Mouse (Mus musculus) small intestine, adult 2 months (tissue): ENCODE results near the gene Zbtb2. TPM values are rescaled to one million over a fixed set of nuclear protein-coding genes. Genes with fewer than 3 reads are reported as not detected.

Experiments
- H3K27ac ChIP-seq: fragments of 200-500 bp; 2 replicates; pipeline ENCODE4 v1.5.1; 2012; ENCODE audit warnings: low read depth, low read length, control low read depth, inconsistent platforms; ENCODE audit not compliant: insufficient read depth
- H3K27me3 ChIP-seq: fragments of 200-500 bp; 2 replicates; pipeline ENCODE4 v1.6.1; 2012; ENCODE audit warnings: mild to moderate bottlenecking, moderate library complexity, low read length, inconsistent platforms; ENCODE audit not compliant: control insufficient read depth, insufficient read depth
- H3K36me3 ChIP-seq: fragments of 200-500 bp; 2 replicates; pipeline ENCODE4 v1.6.1; 2012; ENCODE audit warnings: mild to moderate bottlenecking, low read length, control low read depth, inconsistent platforms; ENCODE audit not compliant: control insufficient read depth, insufficient read depth
- H3K4me1 ChIP-seq: fragments of 200-500 bp; 2 replicates; pipeline ENCODE4 v1.6.1; 2012; ENCODE audit warnings: low read length, inconsistent platforms, mixed read lengths; ENCODE audit not compliant: control insufficient read depth, insufficient read depth, insufficient read length
- H3K4me3 ChIP-seq: fragments of 200-500 bp; 2 replicates; pipeline ENCODE4 v1.5.1; 2012; ENCODE audit warnings: low read depth, mild to moderate bottlenecking, control low read depth, inconsistent platforms, low read length, moderate library complexity
- CTCF ChIP-seq: fragments of 200-500 bp; IDR thresholded peaks from 2 replicates; pipeline ENCODE4 v1.5.1; 2012; ENCODE audit warnings: low read depth, mild to moderate bottlenecking, control low read depth, inconsistent platforms, low read length, moderate library complexity, mixed read lengths; ENCODE audit not compliant: insufficient replicate concordance, insufficient read length; ENCODE audit errors: extremely low read depth
- POLR2A ChIP-seq: fragments of 200-500 bp; IDR thresholded peaks from 2 replicates; pipeline ENCODE4 v1.6.1; 2012; ENCODE audit warnings: low read depth, mild to moderate bottlenecking, control low read depth, inconsistent platforms, low read length, moderate library complexity
- WGBS: fragments of 180-500 bp; shearing (Covaris S2); methylation state at CpG from one replicate; pipeline ENCODE4 v1.1.7; 2018; 5-methylcytosine and 5-hydroxymethylcytosine counted together
- polyA plus RNA-seq: library from polyadenylated mRNA; depleted of rRNA; stranded (reverse); fragments of >200 nt; gene quantifications from 2 replicates; pipeline ENCODE4 v1.2.3, GENCODE M21; 2012

The Zbtb2 gene
- polyA plus RNA-seq, 1 experiment: 8.1 TPM

DNA sequence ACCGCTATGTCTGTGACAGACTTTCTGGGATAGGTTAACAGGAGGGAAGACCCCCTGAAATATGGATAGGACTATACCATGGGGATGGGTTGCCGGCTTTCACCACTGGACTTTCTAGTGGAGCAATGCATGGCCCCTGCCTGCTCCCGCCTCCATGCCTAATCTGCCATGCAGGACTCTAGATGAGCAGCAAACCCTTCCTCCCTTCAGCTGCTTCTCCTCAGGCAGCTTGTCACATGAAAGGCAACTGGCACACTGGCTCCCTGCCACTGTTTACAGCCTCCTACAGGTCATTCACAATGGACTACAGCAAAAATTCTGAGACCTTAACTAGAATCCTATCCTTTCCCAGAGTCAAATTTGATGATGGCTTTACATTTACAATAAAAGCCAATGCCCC, 42.9 kb upstream of the Zbtb2 start:
- H3K4me1 ChIP-seq: 0 out of 2 replicates have a peak, but pooled peaks cover 1% of the 10 kb centered on the region
- H3K27ac ChIP-seq: no peak overlapping the region
- H3K27me3 ChIP-seq: no peaks in the 10 kb centered on the region
- no peak for TF ChIP-seq POLR2A
- H3K4me3 ChIP-seq: no peak overlapping the region
- WGBS: 82% methylated on average over 3 of the region's 3 CpGs
- H3K36me3 ChIP-seq: peaks cover 14% of the 10 kb centered on the region

GRCm38 (mm10) chr10:4430399-4430798, 42.5 kb upstream of the Zbtb2 start:
- peaks cover 15% of the 10 kb centered on the region for H3K36me3 ChIP-seq
- H3K4me1 ChIP-seq: 0 out of 2 replicates have a peak, but pooled peaks cover 1% of the 10 kb centered on the region
- TF ChIP-seq POLR2A (no peak), CTCF (no peak)
- 75% methylated on average over 8 of the region's 8 CpGs for WGBS
- no peaks in the 10 kb centered on the region for H3K27me3 ChIP-seq
- no peak overlapping the region for H3K4me3 ChIP-seq
- H3K27ac ChIP-seq: no peak overlapping the region

DNA sequence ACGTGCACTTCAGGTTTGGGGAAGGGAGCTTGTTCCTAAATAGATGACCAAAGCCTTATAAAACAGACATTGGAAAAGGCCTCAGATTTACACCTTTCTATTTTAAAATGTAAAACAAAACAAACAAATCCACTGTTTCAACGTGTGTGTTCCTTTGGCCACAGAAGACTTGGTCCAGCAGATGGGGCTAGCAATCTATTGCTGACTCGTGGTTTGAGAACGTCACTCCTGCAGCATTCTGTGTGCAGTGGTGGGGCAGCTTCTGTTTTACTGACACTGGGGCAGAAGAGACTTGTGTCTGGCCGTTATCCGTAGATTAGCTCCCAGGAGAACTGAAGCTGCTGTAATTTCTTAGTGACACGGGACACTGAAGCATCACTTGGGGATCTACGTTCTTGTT, 37.3 kb upstream of the Zbtb2 start:
- Histone ChIP-seq H3K27me3 (no peaks in the 10 kb centered on the region), H3K4me3 (no peak overlapping the region), H3K36me3 (peaks cover 46% of the 10 kb centered on the region), H3K27ac (no peak overlapping the region), H3K4me1 (no peaks in the 10 kb centered on the region)
- TF ChIP-seq CTCF: 0 out of 2 replicates have a peak, but pooled peaks have one; percentile 16
- no peak for TF ChIP-seq POLR2A
- 67% methylated on average over 8 of the region's 8 CpGs for WGBS

DNA sequence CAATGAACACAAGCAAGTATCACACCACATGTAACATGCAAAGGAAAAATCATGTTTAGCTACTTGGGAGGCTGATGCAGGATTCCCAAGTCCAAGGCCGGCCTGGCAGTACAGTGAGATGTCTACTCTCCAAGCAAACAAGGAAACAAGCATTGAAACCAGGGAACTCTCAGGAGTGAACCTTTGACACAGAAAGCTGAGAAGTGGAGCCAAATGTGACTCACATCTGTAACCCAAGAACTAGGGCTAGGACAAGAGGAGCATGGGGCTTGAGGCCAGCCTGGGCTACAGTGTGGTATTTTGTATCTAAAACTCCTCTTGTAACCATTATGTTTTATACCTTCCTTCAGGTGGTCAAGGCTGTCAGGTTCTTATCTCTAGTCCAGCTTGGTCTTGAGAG, 19.3 kb upstream of the Zbtb2 start:
- H3K27me3 ChIP-seq: no peaks in the 10 kb centered on the region
- H3K27ac ChIP-seq: no peak overlapping the region
- no peak overlapping the region for H3K4me3 ChIP-seq
- TF ChIP-seq POLR2A (no peak), CTCF (no peak)
- H3K4me1 ChIP-seq: no peaks in the 10 kb centered on the region
- 61% methylated on average over 1 of the region's 1 CpGs for WGBS
- H3K36me3 ChIP-seq: peaks cover 48% of the 10 kb centered on the region

- Histone ChIP-seq H3K4me1 (no peaks in the 10 kb centered on the region), H3K4me3 (no peak overlapping the region), H3K36me3 (peaks cover 43% of the 10 kb centered on the region), H3K27me3 (no peaks in the 10 kb centered on the region), H3K27ac (no peak overlapping the region)
- TF ChIP-seq POLR2A (no peak), CTCF (no peak)
- WGBS: 58% methylated on average over 5 of the region's 5 CpGs
These were observed 17.6 kb upstream of the Zbtb2 start for GRCm38 (mm10) chr10:4405511-4405910.

DNA sequence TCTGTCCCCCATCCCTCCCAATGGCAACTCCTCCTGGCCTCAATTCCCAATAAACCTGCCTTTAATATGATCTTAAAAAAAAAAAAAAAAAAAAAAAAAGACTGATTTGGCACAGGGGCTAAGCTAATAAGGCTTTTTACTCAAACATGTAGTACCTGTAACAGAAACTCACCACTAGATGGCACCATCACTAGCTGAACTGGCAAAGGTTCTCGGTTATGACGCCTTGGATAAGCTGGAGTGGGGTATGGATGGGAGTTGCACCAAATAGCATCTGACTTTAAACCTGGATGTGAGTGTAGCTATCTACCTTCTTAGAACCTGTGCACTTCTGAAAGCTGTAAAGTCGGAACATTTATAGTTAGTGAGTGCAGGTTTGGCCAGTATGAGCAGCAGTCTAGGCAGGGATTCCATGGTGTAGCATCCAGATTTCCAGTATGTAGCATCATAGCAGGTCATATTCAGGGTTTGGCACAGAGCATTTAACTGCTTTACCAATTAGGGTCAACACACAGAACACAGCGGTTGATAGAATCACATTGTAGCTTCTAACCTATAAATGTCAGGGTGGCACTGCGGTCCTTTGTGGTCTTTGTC, 17.1 kb upstream of the Zbtb2 start:
- H3K36me3 ChIP-seq: peaks cover 39% of the 10 kb centered on the region
- TF ChIP-seq POLR2A (no peak), CTCF (no peak)
- H3K27ac ChIP-seq: no peak overlapping the region
- H3K27me3 ChIP-seq: no peaks in the 10 kb centered on the region
- H3K4me3 ChIP-seq: no peak overlapping the region
- WGBS: 52% methylated on average over 5 of the region's 5 CpGs
- H3K4me1 ChIP-seq: no peaks in the 10 kb centered on the region

DNA sequence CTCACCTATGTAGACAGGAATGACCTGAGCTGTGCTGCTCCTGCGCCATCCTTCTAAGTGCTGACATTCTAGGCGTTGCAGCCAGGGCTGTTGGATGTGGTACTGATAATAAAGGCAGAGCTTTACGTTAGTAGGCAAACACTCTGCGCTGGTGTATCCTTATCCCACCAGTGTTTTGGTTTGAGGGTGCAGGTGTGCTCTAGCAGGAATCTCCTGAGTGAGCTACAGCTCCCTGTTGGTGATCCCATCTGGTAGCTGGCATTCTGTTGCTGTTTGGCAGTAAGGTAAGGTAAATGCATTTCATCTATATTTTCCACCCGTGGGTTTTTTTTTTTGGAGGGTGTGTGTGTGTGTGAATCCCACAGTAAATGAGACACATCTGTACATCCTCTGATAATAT, 10.2 kb upstream of the Zbtb2 start:
- Histone ChIP-seq H3K27ac (no peak overlapping the region), H3K36me3 (peaks cover 16% of the 10 kb centered on the region), H3K27me3 (no peaks in the 10 kb centered on the region), H3K4me1 (peaks cover 13% of the 10 kb centered on the region; the same call in 1 of the 2 replicates), H3K4me3 (no peak overlapping the region)
- WGBS: 75% methylated on average over 5 of the region's 5 CpGs
- TF ChIP-seq POLR2A: no peak
- no peak for TF ChIP-seq CTCF
